Mouse (Mus musculus): ENCODE data around the gene Stpg4.
A peak's percentile ranks its signal among the peaks of the same experiment; 100 is the strongest.

Gene Stpg4

DNA sequence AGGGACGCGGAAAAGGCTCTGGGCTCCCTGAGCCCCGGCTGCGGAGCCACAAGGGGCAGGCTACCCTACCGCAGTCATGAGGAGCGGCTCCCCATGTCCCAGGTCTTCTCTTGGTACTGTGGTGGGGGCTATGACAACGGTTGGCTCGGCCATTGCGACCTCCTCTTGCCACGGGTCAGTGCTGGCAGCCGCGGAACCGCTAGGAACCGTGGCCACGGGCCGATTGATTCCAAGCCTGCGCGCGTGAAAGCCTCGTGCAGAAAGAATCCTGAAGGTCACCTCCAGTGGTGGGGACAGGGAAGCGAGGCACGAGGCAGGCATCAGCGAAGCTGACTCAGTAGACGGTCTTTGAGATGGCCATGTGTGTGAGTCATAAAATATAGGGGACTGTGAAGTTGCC lies at the start of gene Stpg4:
Gene Stpg4, minus strand, starts transcription at position 231 of the 400 bp plus-strand sequence.
- no peak for DNase-seq (ENCODE audit: low spot score in 2 of 2)

DNA sequence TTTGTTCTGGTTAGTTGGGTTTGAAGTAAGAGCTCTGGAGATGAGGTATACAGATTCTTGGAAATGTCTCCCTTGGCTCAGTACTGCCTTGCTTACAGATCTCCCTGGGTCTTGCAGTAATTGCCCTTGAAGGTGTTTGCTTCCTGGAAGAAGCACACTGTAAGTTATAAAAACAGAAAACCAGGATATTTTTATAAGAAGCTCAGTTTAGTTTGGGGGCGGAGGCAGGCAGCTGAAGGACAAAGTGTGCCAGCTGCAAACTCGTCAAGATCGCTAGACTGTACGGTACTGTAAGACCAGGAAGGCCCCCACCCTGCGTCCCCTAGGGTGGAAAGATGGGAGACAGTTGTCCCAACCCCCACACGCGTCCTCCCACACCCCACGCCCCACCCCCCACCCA lies 47.8 kb upstream of the Stpg4 start:
- no peak for DNase-seq (ENCODE audit: low spot score in 2 of 2)

DNA sequence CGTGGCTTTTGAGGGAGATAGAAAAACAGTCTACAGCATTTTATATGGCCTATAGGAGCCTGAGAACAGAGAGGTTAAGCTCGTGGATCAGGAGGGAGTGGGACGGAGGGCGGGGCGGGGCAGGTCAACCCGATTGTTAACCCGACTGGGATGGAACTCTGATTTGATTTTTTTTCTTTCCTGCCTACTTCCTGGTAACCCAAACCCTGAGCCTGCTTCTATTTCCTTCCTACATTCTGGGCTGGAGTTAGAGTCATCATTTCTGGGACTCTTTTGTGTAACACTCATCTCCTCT lies 46.9 kb upstream of the Stpg4 start:
- no peak for DNase-seq (ENCODE audit: low spot score in 2 of 2)

DNA sequence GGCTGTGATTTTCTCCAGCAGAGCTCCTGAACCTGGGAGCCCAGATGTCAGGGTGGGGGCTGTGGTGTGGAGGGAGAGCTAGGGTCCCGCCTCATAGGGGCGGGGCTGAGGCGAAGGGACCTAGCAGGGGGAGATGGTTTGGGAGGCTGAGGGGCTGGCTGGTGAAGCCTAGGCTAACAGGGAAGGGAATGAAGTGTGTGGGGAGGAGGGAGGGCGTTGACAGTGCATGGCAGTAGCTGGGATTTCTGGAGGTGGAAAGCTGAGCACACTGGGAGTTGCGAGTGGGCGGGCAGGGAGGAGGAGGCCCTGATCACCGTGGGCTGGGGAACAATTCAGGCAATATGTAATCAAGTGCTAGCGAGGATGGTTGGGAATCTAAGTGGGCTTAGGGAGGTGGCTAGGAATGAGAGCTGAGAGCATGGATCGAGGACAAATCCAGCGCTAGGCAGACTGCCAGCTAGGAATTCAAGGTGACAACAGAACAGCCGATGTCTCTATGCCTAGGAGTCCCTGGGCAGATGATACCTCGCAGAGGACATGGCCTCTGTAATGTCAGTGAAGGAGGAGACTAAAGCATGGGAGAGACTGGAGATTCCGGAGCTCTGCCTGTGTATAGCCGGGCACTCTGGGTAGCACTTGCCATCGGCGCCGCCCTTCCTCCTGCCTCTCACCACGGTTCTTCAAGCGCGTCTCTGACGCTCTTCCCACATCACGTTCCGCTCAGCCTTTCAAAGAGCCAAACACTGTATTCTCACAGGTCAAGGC lies 46.4 kb upstream of the Stpg4 start:
- peak; percentile 46 to 62 for DNase-seq (ENCODE audit: low spot score in 2 of 2)

- DNase-seq (ENCODE audit: low spot score in 2 of 2), result peak in 1 of 2 experiments; percentile 44
Measured at GRCm38 (mm10) chr17:87473441-87473735, 45.8 kb upstream of the Stpg4 start.

DNA sequence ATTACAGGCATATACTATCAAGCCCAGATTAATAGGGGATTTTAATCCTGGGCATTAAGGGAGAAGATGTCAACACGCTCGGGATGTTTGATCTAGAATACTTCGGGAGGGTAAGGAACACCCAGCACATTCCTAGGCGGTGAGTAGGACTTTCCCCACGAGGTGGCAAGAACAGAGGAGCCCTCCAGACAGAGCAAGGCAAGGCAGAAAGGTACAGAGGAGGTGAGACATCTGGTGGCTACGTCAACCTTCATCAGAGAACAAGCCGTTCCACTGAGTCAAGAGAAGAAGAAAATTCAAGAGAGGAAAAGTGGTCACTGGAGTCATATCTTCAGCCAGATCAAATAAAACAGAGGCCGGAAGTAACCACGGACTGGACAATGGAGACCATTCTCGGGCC lies 45.3 kb upstream of the Stpg4 start:
- no peak for DNase-seq (ENCODE audit: low spot score in 2 of 2)

- DNase-seq (ENCODE audit: low spot score in 2 of 2), result no peak
Measured at GRCm38 (mm10) chr17:87471661-87472060, 44.1 kb upstream of the Stpg4 start.

GRCm38 (mm10) chr17:87470797-87471196 lies 43.3 kb upstream of the Stpg4 start:
- DNase-seq (ENCODE audit: low spot score in 2 of 2), result no peak

GRCm38 (mm10) chr17:87470282-87470681 lies 42.7 kb upstream of the Stpg4 start:
- no peak for DNase-seq (ENCODE audit: low spot score in 2 of 2)

DNA sequence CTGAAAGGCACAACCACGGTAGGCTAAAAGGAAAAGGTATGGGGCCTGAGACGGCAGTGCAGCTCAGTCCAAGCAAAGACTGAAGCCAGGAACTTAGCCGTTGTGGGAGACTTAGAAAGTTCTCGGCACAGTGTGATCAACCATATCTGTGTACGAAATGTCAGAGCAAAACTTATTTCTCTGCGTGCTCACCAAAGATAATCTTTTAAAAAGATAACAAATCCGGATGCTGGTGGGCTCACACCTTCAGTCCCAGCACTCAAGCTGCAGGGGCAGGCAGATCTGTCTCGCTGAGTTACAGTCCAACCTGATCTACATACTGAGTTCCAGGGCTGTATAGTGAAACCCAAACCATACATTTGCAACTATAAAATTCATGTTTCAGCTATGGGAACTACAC lies 41.9 kb upstream of the Stpg4 start:
- DNase-seq (ENCODE audit: low spot score in 2 of 2), result no peak

DNA sequence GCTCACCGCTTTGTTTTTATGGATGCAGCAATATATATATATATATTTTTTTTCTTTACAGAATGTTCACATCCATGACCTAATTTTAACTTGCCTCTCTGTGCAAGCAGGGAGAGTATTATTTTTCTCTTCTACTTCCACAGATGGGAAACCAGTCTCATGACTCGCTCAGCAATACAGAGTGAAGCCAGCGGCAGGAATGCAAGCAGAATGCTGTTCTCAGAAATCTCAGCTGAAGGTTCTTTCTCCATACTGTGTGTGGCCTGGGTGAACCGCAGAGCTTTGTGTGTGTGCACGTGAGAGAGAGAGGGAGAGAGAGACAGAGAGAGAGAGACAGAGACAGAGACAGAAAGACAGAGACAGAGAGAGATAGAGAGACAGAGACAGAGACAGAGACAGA lies 41.1 kb upstream of the Stpg4 start:
- no peak for DNase-seq (ENCODE audit: low spot score in 2 of 2)

DNA sequence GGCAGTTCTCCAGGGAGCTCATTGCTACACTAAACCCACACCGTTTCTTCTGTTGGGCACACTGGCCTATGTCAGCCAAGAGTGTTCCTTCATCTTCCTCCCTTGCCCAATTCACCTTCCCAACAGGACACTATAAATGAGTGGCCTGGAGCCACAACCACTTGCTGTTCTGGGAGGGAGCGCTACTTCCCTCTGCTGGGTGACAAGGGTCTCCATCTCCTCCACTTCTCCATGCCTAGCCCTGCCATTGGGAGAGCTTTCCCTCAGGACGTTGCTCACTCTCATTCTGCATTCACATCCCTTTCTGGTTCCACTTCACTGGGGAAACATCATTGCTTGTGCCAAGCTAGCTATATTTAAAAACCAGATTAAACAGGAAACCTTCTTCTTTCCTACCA lies 34.0 kb upstream of the Stpg4 start:
- DNase-seq (ENCODE audit: low spot score in 2 of 2), result no peak

DNA sequence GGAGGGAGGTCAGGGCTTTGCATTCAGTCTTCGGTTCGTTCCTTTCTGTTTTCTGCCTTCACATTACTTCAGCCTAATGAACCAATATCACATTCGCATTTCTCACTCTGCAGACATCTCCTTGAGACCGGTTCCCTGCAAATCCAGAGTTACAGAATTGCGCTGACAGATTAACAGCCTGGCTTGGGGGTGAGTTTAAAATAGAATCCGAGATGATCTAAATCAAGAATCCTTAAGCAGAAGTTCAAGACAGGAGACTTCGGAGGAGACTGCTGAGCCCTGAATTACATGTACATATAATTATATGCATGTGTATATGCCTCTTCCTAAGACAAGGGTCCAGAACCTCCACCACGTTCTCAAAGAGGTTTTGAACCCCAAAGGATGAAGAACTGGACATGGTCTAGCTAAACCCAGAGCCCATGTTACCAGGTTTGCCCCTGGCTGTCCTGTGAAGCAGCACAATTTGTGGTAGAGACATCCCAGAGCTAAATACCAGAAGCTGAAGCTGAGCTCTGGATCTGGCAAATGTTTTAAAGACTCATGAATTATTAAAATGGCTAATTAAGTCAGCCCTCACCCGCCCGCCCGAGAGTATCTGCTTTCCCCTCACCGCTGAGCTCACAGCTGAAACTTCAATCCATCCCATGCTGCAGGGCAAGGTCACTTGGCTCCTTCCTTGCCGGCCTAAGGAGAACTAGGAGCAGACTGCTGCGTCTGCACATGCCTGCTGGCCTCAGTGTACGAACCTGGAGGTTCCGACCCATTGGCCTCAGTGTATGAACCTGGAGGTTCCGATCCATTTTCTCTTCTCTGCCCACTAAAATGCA lies 33.3 kb upstream of the Stpg4 start:
- DNase-seq (ENCODE audit: low spot score in 2 of 2), result no peak

GRCm38 (mm10) chr17:87459750-87460668 lies 32.5 kb upstream of the Stpg4 start:
- peak; percentile 54 to 58 for DNase-seq (ENCODE audit: low spot score in 2 of 2)

DNA sequence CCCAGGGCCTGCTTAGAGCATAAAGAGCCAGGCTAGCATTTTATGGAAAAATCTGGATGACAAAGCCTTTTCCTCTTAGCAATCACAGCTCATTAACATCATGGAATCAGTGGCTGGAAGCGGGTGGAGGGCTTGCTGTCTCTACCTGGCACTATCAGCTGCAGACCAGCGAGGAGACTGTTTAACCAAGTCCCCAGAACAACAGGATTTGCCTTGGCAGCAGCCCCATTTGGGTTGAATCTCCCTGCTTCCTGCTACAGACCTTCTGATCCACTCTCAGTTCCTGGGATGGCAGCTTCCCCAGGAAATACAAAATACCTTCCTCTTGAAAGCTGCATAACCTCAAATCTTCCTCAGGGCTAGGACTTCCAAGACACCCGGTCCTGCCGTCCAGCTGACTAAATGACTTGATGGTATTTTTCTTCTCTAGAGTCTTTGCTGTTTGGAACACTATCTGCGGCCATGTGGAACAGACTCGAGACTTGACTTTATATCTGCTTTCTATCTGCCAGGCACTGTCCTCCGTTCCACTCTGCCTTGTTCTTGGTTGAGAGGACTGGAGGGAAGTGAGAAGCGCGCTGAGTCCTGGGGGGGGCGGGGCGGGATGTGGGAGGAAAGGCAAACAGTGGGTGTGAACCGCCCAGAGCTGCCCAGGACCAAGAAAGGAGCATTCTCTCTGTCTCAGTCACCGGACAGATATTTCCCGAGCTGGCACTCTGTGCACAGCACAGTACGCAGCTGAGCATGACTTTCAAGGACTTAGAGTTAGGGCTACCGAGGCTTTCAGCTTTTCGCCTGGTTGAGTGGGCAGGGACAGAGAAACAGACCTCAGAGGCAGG lies 31.6 kb upstream of the Stpg4 start:
- DNase-seq (ENCODE audit: low spot score in 2 of 2), result peak in 1 of 2 experiments; percentile 25

- no peak for DNase-seq (ENCODE audit: low spot score in 2 of 2)
Measured at GRCm38 (mm10) chr17:87457961-87458360, 30.4 kb upstream of the Stpg4 start.

DNA sequence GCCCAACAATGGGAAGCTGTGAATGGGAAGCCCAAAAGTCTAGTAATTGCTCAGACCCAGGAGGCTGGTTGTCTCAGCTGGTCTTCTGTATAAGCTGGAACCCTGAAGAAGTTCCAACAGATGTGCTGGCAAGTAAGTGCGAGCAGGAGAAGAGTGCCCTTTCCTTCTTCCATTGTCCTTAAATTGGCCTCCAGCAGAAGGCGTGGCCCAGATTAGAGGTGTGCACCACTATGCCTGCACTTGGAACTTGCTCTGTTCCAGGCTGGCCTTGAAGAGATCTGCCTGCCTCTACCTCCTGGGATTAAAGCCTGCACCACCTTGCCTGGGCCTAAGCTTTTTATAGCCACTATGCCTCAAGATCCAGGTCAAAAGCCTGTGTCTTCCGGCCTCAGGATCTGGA lies 26.6 kb upstream of the Stpg4 start:
- no peak for DNase-seq (ENCODE audit: low spot score in 2 of 2)

GRCm38 (mm10) chr17:87453336-87453735 lies 25.8 kb upstream of the Stpg4 start:
- no peak for DNase-seq (ENCODE audit: low spot score in 2 of 2)

- no peak for DNase-seq (ENCODE audit: low spot score in 2 of 2)
Measured at GRCm38 (mm10) chr17:87448881-87449280, 21.3 kb upstream of the Stpg4 start.

- no peak for DNase-seq (ENCODE audit: low spot score in 2 of 2)
Measured at GRCm38 (mm10) chr17:87448339-87448738, 20.8 kb upstream of the Stpg4 start.

DNA sequence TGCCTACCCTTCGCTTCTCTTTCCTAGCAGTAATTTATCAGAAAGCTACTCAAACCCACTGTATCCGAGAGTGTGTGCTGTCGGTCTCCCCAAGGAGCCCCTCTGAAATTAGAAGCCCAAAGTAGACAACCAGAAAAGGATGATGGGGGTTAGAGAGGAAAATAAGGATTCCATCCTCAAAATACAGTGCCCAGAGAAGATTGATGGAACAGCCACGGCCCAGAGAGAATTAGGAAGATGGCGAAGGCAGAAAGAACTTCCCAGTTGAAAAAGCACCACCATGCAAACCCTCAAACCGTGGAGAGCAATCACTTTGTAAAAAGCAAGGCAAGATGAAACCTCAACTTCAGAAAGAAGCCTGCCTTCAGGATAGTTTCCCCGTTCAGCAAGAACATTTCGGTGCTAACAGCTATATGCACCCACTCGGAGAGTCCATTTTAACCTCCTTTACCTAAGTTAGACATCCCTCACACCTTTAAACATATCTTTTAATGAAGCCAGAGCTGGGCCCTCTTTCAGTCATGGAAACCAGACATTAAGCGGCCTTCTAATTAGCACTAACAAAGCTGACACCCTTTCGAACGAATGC lies 20.2 kb upstream of the Stpg4 start:
- no peak for DNase-seq (ENCODE audit: low spot score in 2 of 2)
